Mouse (Mus musculus) gastrocnemius, postnatal 14 days (tissue): ENCODE measurements around the gene Tnk2. TPM values are rescaled to one million over a fixed set of nuclear protein-coding genes. Genes with fewer than 3 reads are reported as not detected.

Source experiments
- DNase-seq: peaks from one replicate; pipeline ENCODE4 v3.0.0; 2021; ENCODE audit warnings: mixed read lengths
- intact Hi-C: fragments of 180-260 bp; cut with DNase I; formaldehyde crosslinking; loops from one replicate; pipeline ENCODE4 v1.15.1; 2025; ENCODE audit warnings: low total_unique reads
- total RNA-seq, 2 experiments: library from RNA; stranded (reverse); gene quantifications; 2 replicates each; pipeline ENCODE4 v1.2.3; 2021

The Tnk2 gene
- total RNA-seq, 2 experiments from 2014 or later: 34.6 to 42.8 TPM

GRCm38 (mm10) chr16:32697665-32698446 is 54.2 kb downstream of the Tnk2 start:
- DNase-seq: no peak
- intact Hi-C loops: no loop called here

DNA sequence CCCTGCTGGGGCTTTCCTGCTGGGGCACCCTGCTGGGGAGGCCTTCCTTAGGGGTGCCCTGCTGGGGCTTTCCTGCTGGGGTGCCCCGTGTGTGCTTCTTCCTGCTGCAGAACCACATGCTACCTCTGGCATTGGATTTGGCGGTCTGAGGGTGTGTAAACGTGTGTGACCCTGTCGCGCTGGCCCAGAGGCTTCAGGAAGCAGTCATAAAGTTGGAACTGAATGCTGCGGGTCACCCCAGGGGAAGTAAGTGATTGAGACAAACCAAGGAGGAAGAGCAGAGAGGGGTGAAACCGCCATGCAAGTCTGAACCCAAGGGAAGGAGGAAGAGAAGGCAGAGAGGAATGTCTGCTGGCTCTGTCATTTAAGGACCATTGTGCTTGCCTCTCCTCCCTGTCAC is 54.9 kb downstream of the Tnk2 start:
- intact Hi-C loops: no loop called here
- no peak for DNase-seq

- DNase-seq: no peak
- intact Hi-C loops: no loop called here
Observed at GRCm38 (mm10) chr16:32703312-32703912, 59.7 kb downstream of the Tnk2 start.

GRCm38 (mm10) chr16:32705606-32706005 is 61.9 kb downstream of the Tnk2 start:
- intact Hi-C loops: no loop called here
- no peak for DNase-seq

GRCm38 (mm10) chr16:32707111-32707823 is 63.6 kb downstream of the Tnk2 start:
- intact Hi-C loops: no loop called here
- DNase-seq: no peak

- intact Hi-C loops: no loop called here
- DNase-seq: no peak
Observed at GRCm38 (mm10) chr16:32707824-32708456, 64.3 kb downstream of the Tnk2 start.

GRCm38 (mm10) chr16:32708457-32709033 is 64.9 kb downstream of the Tnk2 start:
- intact Hi-C loops: no loop called here
- no peak for DNase-seq

DNA sequence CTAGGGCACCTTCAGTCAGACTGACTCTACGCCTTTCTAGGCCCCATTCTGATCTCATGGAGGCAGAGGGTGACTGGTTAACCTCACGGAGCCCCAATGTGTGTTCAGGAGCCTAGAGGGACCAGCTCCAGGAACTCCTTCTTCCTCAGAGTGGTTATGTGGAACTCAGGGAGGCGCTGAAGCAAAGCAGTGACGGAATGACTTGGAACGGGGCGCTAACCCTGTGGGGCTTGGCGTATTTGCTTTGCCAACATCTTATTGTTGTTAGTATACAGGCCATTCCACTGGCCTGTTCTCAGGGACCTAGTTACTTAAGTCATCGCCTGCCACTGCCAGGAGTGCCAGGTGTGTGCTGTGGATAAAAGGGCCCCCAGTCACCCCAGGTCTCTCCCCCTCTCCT is 65.4 kb downstream of the Tnk2 start:
- DNase-seq: no peak
- intact Hi-C loops: no loop called here

DNA sequence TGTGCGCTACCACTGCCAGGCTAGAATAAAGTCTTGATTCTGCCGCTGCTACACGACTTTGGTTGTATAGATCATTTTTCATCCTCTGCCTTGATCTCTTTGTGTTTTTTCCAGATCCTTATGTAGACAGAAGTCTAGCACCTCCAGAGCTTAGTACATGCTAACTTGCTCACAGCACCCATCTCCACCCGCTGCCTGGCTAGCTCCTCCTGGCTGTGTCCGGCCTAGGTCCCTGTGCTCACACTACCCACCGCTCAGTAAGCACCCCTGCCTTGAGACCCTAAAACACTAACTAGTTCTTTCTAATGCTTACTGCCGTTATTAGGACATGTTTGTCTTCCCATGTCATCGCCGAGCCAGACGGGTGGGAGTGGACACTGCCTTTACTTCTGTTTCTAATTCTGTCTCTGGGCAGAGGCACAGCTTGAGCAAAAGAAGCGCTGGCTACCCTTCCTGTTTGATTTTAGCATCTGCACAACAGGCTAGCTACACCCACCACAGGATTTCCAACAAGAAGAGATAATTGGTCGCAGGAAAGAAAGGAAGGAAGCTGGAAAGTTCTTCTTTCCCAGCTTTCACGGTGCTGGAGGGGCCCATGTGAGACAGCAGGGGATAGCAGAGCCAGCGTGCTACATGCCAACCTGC is 66.9 kb downstream of the Tnk2 start:
- no peak for DNase-seq
- intact Hi-C loops: no loop called here

- DNase-seq: no peak
- intact Hi-C loops: no loop called here
Observed at GRCm38 (mm10) chr16:32712202-32712601, 68.5 kb downstream of the Tnk2 start.

- DNase-seq: no peak
- intact Hi-C loops: no loop called here
Observed at GRCm38 (mm10) chr16:32713556-32713955, 69.9 kb downstream of the Tnk2 start.

DNA sequence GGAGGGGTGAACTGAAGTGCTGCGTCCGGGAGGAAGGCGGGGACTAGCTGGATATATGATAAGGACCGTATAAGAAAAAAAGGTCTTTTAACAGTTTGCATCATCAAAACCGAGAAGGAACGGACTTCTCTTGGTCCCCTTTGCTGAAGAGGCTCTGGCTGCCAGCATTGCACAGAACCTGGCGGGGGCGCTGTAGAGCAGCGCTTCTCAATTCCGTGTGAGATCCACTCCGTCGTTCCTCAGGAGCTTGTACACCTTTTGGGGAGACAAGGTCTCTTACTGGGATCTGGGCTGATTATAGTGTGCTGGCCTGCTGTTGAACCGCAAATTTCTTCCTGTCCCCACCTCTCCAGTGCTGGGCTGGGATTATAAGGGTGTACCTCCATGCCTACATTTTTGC is 71.7 kb downstream of the Tnk2 start:
- no peak for DNase-seq
- intact Hi-C loops: no loop called here

DNA sequence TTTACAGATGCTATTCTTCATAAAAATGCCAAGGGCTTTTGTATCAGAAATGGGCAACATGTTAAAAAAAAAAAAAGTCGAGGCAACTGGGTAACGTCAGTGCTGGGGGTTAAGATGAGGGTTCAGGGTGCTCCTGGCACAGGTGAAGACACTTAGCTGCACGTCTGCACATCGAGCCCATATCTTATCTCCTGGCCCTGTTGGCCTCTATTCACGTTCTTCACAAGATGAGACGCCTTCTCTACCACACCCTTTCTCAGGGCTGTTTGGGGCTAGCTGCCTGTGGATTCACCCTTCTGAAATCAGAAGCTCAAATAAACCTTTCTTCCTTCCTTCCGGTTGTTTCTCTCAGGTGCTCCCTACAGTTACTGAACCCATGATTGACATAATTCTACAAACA is 79.5 kb downstream of the Tnk2 start:
- DNase-seq: no peak
- intact Hi-C loops: no loop called here

- intact Hi-C loops: no loop called here
- DNase-seq: no peak
Observed at GRCm38 (mm10) chr16:32723767-32724166, 80.1 kb downstream of the Tnk2 start.

DNA sequence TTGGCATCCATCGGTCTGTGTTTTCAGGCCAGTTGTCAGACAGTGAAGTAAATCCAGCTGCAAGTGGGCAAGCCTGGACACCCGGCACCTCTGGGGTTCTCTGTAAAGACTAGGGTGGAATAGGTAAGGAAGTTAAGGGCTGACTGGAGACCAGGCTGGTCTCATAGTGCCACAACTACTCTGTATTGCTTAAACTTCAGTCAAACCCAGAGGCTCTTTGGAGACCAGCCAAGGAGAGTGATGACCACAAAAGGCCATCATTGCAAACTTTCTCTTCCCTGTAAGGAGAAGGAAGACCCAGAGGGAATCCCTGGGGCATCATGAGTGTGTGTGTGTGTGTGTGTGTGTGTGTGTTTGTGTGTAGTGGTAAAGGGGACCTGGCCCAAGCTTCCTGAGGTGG is 80.6 kb downstream of the Tnk2 start:
- no peak for DNase-seq
- intact Hi-C loops: no loop called here

DNA sequence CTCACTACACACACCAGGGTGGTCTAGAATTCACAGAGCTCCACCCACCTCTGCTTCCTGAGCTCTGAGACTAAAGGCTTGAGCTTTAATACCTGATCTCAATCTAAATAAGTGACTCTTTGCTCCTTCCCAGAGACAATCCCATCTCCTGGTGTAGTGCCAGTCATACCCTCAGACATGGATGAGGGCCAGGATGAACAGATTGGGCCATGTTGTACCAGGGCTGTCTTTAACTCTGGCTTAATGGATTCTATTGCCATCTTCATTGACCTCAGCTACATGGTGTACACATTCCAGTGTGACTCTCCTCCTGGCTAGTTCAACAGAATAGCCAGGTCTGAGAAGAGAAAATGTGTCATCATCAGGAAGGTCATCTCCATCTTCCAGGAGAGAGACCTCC is 82.8 kb downstream of the Tnk2 start:
- DNase-seq: no peak
- intact Hi-C loops: no loop called here

- no peak for DNase-seq
- intact Hi-C loops: no loop called here
Observed at GRCm38 (mm10) chr16:32728240-32728639, 84.6 kb downstream of the Tnk2 start.

DNA sequence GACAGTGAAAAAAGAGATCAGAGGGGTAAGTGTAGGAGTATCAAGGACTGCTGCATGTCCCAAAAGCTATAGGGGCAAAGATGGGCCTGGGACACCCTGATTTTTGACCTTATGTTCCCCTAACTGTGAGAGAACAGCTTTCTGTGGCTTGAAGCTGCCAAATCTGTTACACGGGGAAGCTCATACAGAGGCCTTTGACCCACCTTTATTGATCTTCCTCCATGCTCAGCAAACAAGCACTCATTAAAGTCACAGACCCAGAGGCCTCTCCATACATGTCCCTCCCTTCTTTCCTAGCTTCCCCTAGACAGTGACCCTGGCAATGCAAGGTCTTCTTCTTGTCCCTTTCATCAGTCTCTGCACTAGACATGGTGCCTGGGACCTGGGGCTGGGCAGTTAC is 85.1 kb downstream of the Tnk2 start:
- no peak for DNase-seq
- intact Hi-C loops: no loop called here
